Mouse (Mus musculus) E14TG2a.4 (cell line): ENCODE results near the gene Ankrd45.

Experiments used
- H3K27me3 ChIP-seq: 2 replicates; pipeline ENCODE4 v1.6.1; 2014; ENCODE audit warnings: low read length, control low read depth; ENCODE audit not compliant: insufficient read depth
- H3K36me3 ChIP-seq: 2 replicates; pipeline ENCODE4 v1.6.1; 2014; ENCODE audit warnings: low read length, control low read depth; ENCODE audit not compliant: insufficient read depth
- H3K4me1 ChIP-seq: replicated peaks from 2 replicates; pipeline ENCODE4 v1.6.1; 2014; ENCODE audit warnings: low read depth, low read length, control low read depth
- H3K4me3 ChIP-seq: replicated peaks from 2 replicates; pipeline ENCODE4 v1.5.1; 2014; ENCODE audit warnings: mild to moderate bottlenecking, low read length
- H3K9me3 ChIP-seq: 2 replicates; pipeline ENCODE4 v1.6.1; 2014; ENCODE audit warnings: low read length, control low read depth
- CTCF ChIP-seq: conservative IDR thresholded peaks from 2 replicates; pipeline ENCODE4 v1.5.1; 2014; ENCODE audit warnings: low read length
- NANOG ChIP-seq: IDR thresholded peaks from 2 replicates; pipeline ENCODE4 v1.6.1; 2014; ENCODE audit warnings: borderline replicate concordance, low read length, mixed read lengths
- POU5F1 ChIP-seq: IDR thresholded peaks from 2 replicates; pipeline ENCODE4 v1.6.1; 2014; ENCODE audit warnings: low read length, borderline replicate concordance

Gene Ankrd45

GRCm38 (mm10) chr1:161159214-161159613 is 16.7 kb downstream of the Ankrd45 start, which contains the start of gene Tex50:
Gene Tex50, minus strand, starts transcription at chr1:161159314.
- Histone ChIP-seq H3K4me1 (peaks cover 46% of the 10 kb centered on the region), H3K9me3 (no peaks in the 10 kb centered on the region), H3K27me3 (no peaks in the 10 kb centered on the region), H3K4me3 (0 out of 2 replicates have a peak within 1 kb of the TSS, but pooled peaks have one; percentile 20), H3K36me3 (peaks cover 8% of the 10 kb centered on the region; the same call in 1 of the 2 replicates)
- TF ChIP-seq NANOG (no peak), POU5F1 (no peak), CTCF (no peak)

- TF ChIP-seq POU5F1, result no peak
- no peak for TF ChIP-seq CTCF
- TF ChIP-seq NANOG, result no peak
- peak overlapping the region; percentile 20; the same call in 1 of the 2 replicates for H3K4me3 ChIP-seq
- no peaks in the 10 kb centered on the region for H3K9me3 ChIP-seq
- H3K27me3 ChIP-seq, result no peaks in the 10 kb centered on the region
- peaks cover 46% of the 10 kb centered on the region for H3K4me1 ChIP-seq
- peaks cover 9% of the 10 kb centered on the region; the same call in 1 of the 2 replicates for H3K36me3 ChIP-seq
These were observed 17.8 kb downstream of the Ankrd45 start for GRCm38 (mm10) chr1:161160266-161160665.

- H3K4me1 ChIP-seq, result no peaks in the 10 kb centered on the region
- no peaks in the 10 kb centered on the region for H3K36me3 ChIP-seq
- H3K9me3 ChIP-seq, result no peaks in the 10 kb centered on the region
- H3K27me3 ChIP-seq, result peaks cover 19% of the 10 kb centered on the region
- no peak for TF ChIP-seq POU5F1
- peak; percentile 9; the same call in 1 of the 2 replicates for TF ChIP-seq CTCF
- TF ChIP-seq NANOG, result no peak
- peak overlapping the region; percentile 82 for H3K4me3 ChIP-seq
These were observed 28.2 kb downstream of the Ankrd45 start for GRCm38 (mm10) chr1:161170651-161171050.

- H3K9me3 ChIP-seq, result peaks cover 11% of the 10 kb centered on the region
- no peaks in the 10 kb centered on the region for H3K27me3 ChIP-seq
- H3K4me1 ChIP-seq, result peaks cover 13% of the 10 kb centered on the region
- peak; percentile 75 for TF ChIP-seq CTCF
- no peak for TF ChIP-seq NANOG
- no peak overlapping the region for H3K4me3 ChIP-seq
- no peaks in the 10 kb centered on the region for H3K36me3 ChIP-seq
These were observed 38.2 kb downstream of the Ankrd45 start for GRCm38 (mm10) chr1:161180674-161181073.

- Histone ChIP-seq H3K4me3 (no peak overlapping the region), H3K36me3 (no peaks in the 10 kb centered on the region), H3K4me1 (peaks cover 13% of the 10 kb centered on the region), H3K9me3 (peaks cover 11% of the 10 kb centered on the region), H3K27me3 (no peaks in the 10 kb centered on the region)
- TF ChIP-seq POU5F1, result no peak
- no peak for TF ChIP-seq CTCF
- TF ChIP-seq NANOG, result no peak
These were observed 39.9 kb downstream of the Ankrd45 start for GRCm38 (mm10) chr1:161182386-161182785.

GRCm38 (mm10) chr1:161183677-161184076 is 41.2 kb downstream of the Ankrd45 start:
- Histone ChIP-seq H3K4me3 (no peak overlapping the region), H3K36me3 (no peaks in the 10 kb centered on the region), H3K4me1 (peaks cover 13% of the 10 kb centered on the region), H3K9me3 (peaks cover 10% of the 10 kb centered on the region), H3K27me3 (no peaks in the 10 kb centered on the region)
- TF ChIP-seq NANOG, result no peak

GRCm38 (mm10) chr1:161185431-161185830 is 42.9 kb downstream of the Ankrd45 start:
- Histone ChIP-seq H3K4me3 (no peak overlapping the region), H3K9me3 (peaks cover 8% of the 10 kb centered on the region), H3K36me3 (no peaks in the 10 kb centered on the region), H3K4me1 (peaks cover 11% of the 10 kb centered on the region), H3K27me3 (no peaks in the 10 kb centered on the region)
- TF ChIP-seq CTCF (no peak), POU5F1 (no peak), NANOG (no peak)

- Histone ChIP-seq H3K4me3 (no peak overlapping the region), H3K9me3 (peaks cover 13% of the 10 kb centered on the region), H3K4me1 (0 out of 2 replicates have a peak, but pooled peaks cover 3% of the 10 kb centered on the region), H3K36me3 (no peaks in the 10 kb centered on the region), H3K27me3 (no peaks in the 10 kb centered on the region)
- TF ChIP-seq NANOG (no peak), POU5F1 (no peak), CTCF (no peak)
These were observed 47.9 kb downstream of the Ankrd45 start for GRCm38 (mm10) chr1:161190253-161190910.
